Mouse (Mus musculus): Measurements from ENCODE around the gene Vmn1r135. TPM values are rescaled to one million over a fixed set of nuclear protein-coding genes. Genes with fewer than 3 reads are reported as not detected.

Vmn1r135 gene
- polyA plus RNA-seq (2017; shearing (Covaris generic)), result not detected

GRCm38 (mm10) chr7:21832051-21832450, at the start of gene Vmn1r135:
TSS of gene Vmn1r135 (plus strand) at chr7:21832351.

GRCm38 (mm10) chr7:21796628-21797027, 35.5 kb upstream of the Vmn1r135 start, which contains the start of gene Gm4177:
TSS of gene Gm4177 (minus strand) at chr7:21796728.

GRCm38 (mm10) chr7:21844167-21844566, 12.0 kb downstream of the Vmn1r135 start, which contains the start of gene Gm5725:
TSS of gene Gm5725 (minus strand) at chr7:21844267.

Other genes with a start within 250 kb of the Vmn1r135 start
- gene Vmn1r132, start 218.3 kb upstream of the Vmn1r135 start, polyA plus RNA-seq (2017; shearing (Covaris generic)), result not detected
- gene Gm4175, start 70.9 kb upstream of the Vmn1r135 start, polyA plus RNA-seq (2017; shearing (Covaris generic)), result not detected
- not detected for gene Gm4177, start 35.6 kb upstream of the Vmn1r135 start, polyA plus RNA-seq (2017; shearing (Covaris generic))
- not detected for gene Gm5725, start 11.9 kb downstream of the Vmn1r135 start, polyA plus RNA-seq (2017; shearing (Covaris generic))
- not detected for gene Gm5891, start 88.9 kb downstream of the Vmn1r135 start, polyA plus RNA-seq (2017; shearing (Covaris generic))
- not detected for gene Vmn1r137, start 162.2 kb downstream of the Vmn1r135 start, polyA plus RNA-seq (2017; shearing (Covaris generic))
- gene Vmn1r138, start 196.5 kb downstream of the Vmn1r135 start, polyA plus RNA-seq (2017; shearing (Covaris generic)), result not detected
- not detected for gene Gm6176, start 224.0 kb downstream of the Vmn1r135 start, polyA plus RNA-seq (2017; shearing (Covaris generic))
- not detected for gene Vmn1r139, start 236.7 kb downstream of the Vmn1r135 start, polyA plus RNA-seq (2017; shearing (Covaris generic))